Mouse (Mus musculus) MEL (cell line): Measurements from ENCODE around the gene Fam110a. TPM values are rescaled to one million over a fixed set of nuclear protein-coding genes. Genes with fewer than 3 reads are reported as not detected.

ENCODE experiments used
- DNase-seq: peaks from one replicate; pipeline ENCODE4 v3.0.0; 2011; ENCODE audit warnings: low read depth, low spot score
- H3K27ac ChIP-seq: 2 replicates; pipeline ENCODE4 v1.5.1; 2012; ENCODE audit warnings: low read depth, mild to moderate bottlenecking, control low read depth, low read length, moderate library complexity; ENCODE audit not compliant: control insufficient read depth
- H3K27me3 ChIP-seq, 2 experiments: fragments of 150-350 bp in 1 of 2; sonication (generic) in 1 of 2; 2 replicates each; pipeline ENCODE4 v1.6.1; 2012; ENCODE audit warnings: low read length in 2 of 2, mild to moderate bottlenecking in 2 of 2, improper control_type of control experiment in 1 of 2, moderate library complexity in 1 of 2; ENCODE audit not compliant: insufficient read depth in 2 of 2, control insufficient read depth in 1 of 2
- H3K36me3 ChIP-seq, 2 experiments: 2 replicates each; pipeline ENCODE4 v1.6.1; 2012 to 2014; ENCODE audit warnings: low read length in 2 of 2, improper control_type of control experiment in 1 of 2, inconsistent platforms in 1 of 2, mild to moderate bottlenecking in 1 of 2; ENCODE audit not compliant: insufficient read depth in 2 of 2, control insufficient read depth in 1 of 2
- H3K4me1 ChIP-seq, 2 experiments: fragments of 150-350 bp in 1 of 2; sonication (generic) in 1 of 2; 2 replicates each; pipeline ENCODE4 v1.6.1; 2012; ENCODE audit warnings: low read length in 2 of 2, improper control_type of control experiment in 1 of 2, mild to moderate bottlenecking in 1 of 2; ENCODE audit not compliant: insufficient read depth in 2 of 2, control insufficient read depth in 1 of 2
- H3K4me3 ChIP-seq, 2 experiments: fragments of 150-350 bp in 1 of 2; sonication (generic) in 1 of 2; 2 replicates each; pipeline ENCODE4 v1.5.1; 2012; ENCODE audit warnings: low read depth in 2 of 2, low read length in 2 of 2, mild to moderate bottlenecking in 2 of 2, moderate library complexity in 2 of 2, control low read depth in 1 of 2, improper control_type of control experiment in 1 of 2; ENCODE audit not compliant: control insufficient read depth in 1 of 2, insufficient read depth in 1 of 2
- H3K79me2 ChIP-seq: 2 replicates; pipeline ENCODE4 v1.6.1; 2012; ENCODE audit warnings: mild to moderate bottlenecking, low read length, moderate library complexity; ENCODE audit not compliant: control insufficient read depth, poor library complexity, insufficient read depth
- H3K9ac ChIP-seq: 2 replicates; pipeline ENCODE4 v1.6.1; 2012; ENCODE audit warnings: low read depth, mild to moderate bottlenecking, control low read depth, low read length, moderate library complexity; ENCODE audit not compliant: control insufficient read depth, poor library complexity, severe bottlenecking
- H3K9me3 ChIP-seq: fragments of 150-350 bp; sonication (generic); replicated peaks from 2 replicates; pipeline ENCODE4 v1.6.1; 2012; ENCODE audit warnings: mild to moderate bottlenecking, low read length, improper control_type of control experiment, moderate library complexity; ENCODE audit not compliant: insufficient read depth
- CTCF ChIP-seq, 3 experiments: IDR thresholded peaks in 2 of 3; conservative IDR thresholded peaks in 1 of 3; 2 replicates each; pipeline ENCODE4 v1.5.1; 2011 to 2012; ENCODE audit warnings: low read length in 3 of 3, low read depth in 2 of 3, mild to moderate bottlenecking in 2 of 3, improper control_type of control experiment in 1 of 3, inconsistent platforms in 1 of 3, mixed read lengths in 1 of 3, moderate library complexity in 1 of 3; ENCODE audit not compliant: control insufficient read depth in 1 of 3, insufficient read depth in 1 of 3, poor library complexity in 1 of 3, severe bottlenecking in 1 of 3
- E2F4 ChIP-seq: IDR thresholded peaks from 2 replicates; pipeline ENCODE4 v1.6.1; 2011; ENCODE audit warnings: low read depth, low read length, improper control_type of control experiment, borderline replicate concordance
- ELF1 ChIP-seq: IDR thresholded peaks from 2 replicates; pipeline ENCODE4 v1.6.1; 2014; ENCODE audit warnings: low read depth, mild to moderate bottlenecking, inconsistent platforms, low read length, improper control_type of control experiment, moderate library complexity
- ETS1 ChIP-seq: IDR thresholded peaks from 2 replicates; pipeline ENCODE4 v1.6.1; 2012; ENCODE audit warnings: low read depth, mild to moderate bottlenecking, inconsistent platforms, low read length, improper control_type of control experiment, moderate library complexity
- HCFC1 ChIP-seq: IDR thresholded peaks from 2 replicates; pipeline ENCODE4 v1.6.1; 2012; ENCODE audit warnings: low read depth, mild to moderate bottlenecking, inconsistent platforms, low read length, improper control_type of control experiment, moderate library complexity
- KAT2A ChIP-seq: conservative IDR thresholded peaks from 2 replicates; pipeline ENCODE4 v1.6.1; 2012; ENCODE audit warnings: low read depth, low read length, improper control_type of control experiment, inconsistent platforms
- MAX ChIP-seq: IDR thresholded peaks from 2 replicates; pipeline ENCODE4 v1.6.1; 2011; ENCODE audit warnings: low read length, improper control_type of control experiment
- MEF2A ChIP-seq: IDR thresholded peaks from 2 replicates; pipeline ENCODE4 v1.6.1; 2014; ENCODE audit warnings: low read depth, mild to moderate bottlenecking, inconsistent platforms, low read length, improper control_type of control experiment; ENCODE audit not compliant: poor library complexity, insufficient replicate concordance, severe bottlenecking; ENCODE audit errors: extremely low read depth
- MYC ChIP-seq: IDR thresholded peaks from 2 replicates; pipeline ENCODE4 v1.6.1; 2011; ENCODE audit warnings: low read depth, mild to moderate bottlenecking, low read length, improper control_type of control experiment, moderate library complexity
- NRF1 ChIP-seq: IDR thresholded peaks from 2 replicates; pipeline ENCODE4 v1.6.1; 2014; ENCODE audit warnings: low read depth, mild to moderate bottlenecking, inconsistent platforms, low read length, improper control_type of control experiment, moderate library complexity; ENCODE audit not compliant: poor library complexity, insufficient read depth, severe bottlenecking
- POLR2AphosphoS2 ChIP-seq: IDR thresholded peaks from 2 replicates; pipeline ENCODE4 v1.6.1; 2011; ENCODE audit warnings: low read length, improper control_type of control experiment
- SIN3A ChIP-seq: IDR thresholded peaks from 2 replicates; pipeline ENCODE4 v1.6.1; 2012; ENCODE audit warnings: low read length, improper control_type of control experiment, inconsistent platforms
- SMC3 ChIP-seq: IDR thresholded peaks from 2 replicates; pipeline ENCODE4 v1.6.1; 2011; ENCODE audit warnings: low read depth, low read length, improper control_type of control experiment
- TAL1 ChIP-seq: IDR thresholded peaks from 2 replicates; pipeline ENCODE4 v1.6.1; 2012; ENCODE audit warnings: mild to moderate bottlenecking, inconsistent platforms, low read length, moderate library complexity, mixed read lengths
- TCF12 ChIP-seq: IDR thresholded peaks from 2 replicates; pipeline ENCODE4 v1.6.1; 2014; ENCODE audit warnings: low read depth, mild to moderate bottlenecking, inconsistent platforms, low read length, improper control_type of control experiment, moderate library complexity
- ZNF384 ChIP-seq: IDR thresholded peaks from 2 replicates; pipeline ENCODE4 v1.6.1; 2012; ENCODE audit warnings: low read depth, mild to moderate bottlenecking, inconsistent platforms, low read length, improper control_type of control experiment
- polyA plus RNA-seq, 2 experiments: library from polyadenylated mRNA; stranded (reverse) in 1 of 2; unstranded in 1 of 2; fragments of >175 nt in 1 of 2; fragments of >200 nt in 1 of 2; gene quantifications; 2 replicates each; pipeline versions ENCODE4 v1.2.1 to v1.2.4; 2012; ENCODE audit warnings: low replicate concordance in 2 of 2, low read depth in 1 of 2; ENCODE audit not compliant: insufficient read length in 2 of 2, insufficient read depth in 1 of 2, missing spikeins in 1 of 2
- total RNA-seq: library from RNA; depleted of rRNA; stranded (reverse); fragments of 300-350 nt; gene quantifications from 2 replicates; pipeline ENCODE4 v1.2.3, GENCODE M21; 2012

Fam110a gene
- total and polyA plus RNA-seq, 3 experiments = 5.7 to 10.8 TPM; not detected in 1

- no peak for TF ChIP-seq KAT2A
- no peak for TF ChIP-seq POLR2AphosphoS2
- no peak for TF ChIP-seq E2F4
- TF ChIP-seq SMC3 = no peak
- TF ChIP-seq ETS1 = no peak
- no peak overlapping the region for H3K27ac ChIP-seq
- no peaks in the 10 kb centered on the region for H3K9me3 ChIP-seq
- H3K27me3 ChIP-seq = no peaks in the 10 kb centered on the region
- H3K4me1 ChIP-seq = peaks cover 0 to 22% of the 10 kb centered on the region in 2 experiments; a peak in 2 of 4 replicates
- no peak overlapping the region for H3K4me3 ChIP-seq
- no peak for DNase-seq
- H3K36me3 ChIP-seq = peaks cover 0 to 2% of the 10 kb centered on the region in 2 experiments; a peak in 1 of 4 replicates
- H3K9ac ChIP-seq = no peak overlapping the region
- peaks cover 7% of the 10 kb centered on the region for H3K79me2 ChIP-seq
Observed at GRCm38 (mm10) chr2:151976067-151976466, 4.0 kb downstream of the Fam110a start.

DNA sequence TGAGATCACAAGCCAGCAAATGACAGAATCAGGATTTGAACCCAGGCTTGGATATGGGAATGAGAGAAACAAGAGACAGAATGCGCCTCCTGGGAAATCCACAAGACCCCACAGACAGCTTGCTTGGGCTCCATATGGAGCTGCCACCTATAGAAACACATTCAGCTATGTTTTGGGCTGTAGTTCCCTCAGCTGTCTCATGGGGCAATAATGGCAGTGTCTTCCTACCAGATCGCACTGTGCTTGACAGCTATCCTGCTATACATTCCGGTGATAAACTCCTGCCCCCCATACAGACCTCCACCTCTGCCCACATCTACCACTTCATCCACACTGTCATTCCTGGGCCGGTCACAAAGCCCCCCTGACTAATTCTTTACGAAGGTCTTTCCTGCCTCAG lies 4.7 kb downstream of the Fam110a start:
- TF ChIP-seq HCFC1 = no peak
- no peak for TF ChIP-seq KAT2A
- no peak for TF ChIP-seq TAL1
- TF ChIP-seq TCF12 = no peak
- no peak for TF ChIP-seq ZNF384
- TF ChIP-seq ELF1 = no peak
- TF ChIP-seq MAX = no peak
- no peak for TF ChIP-seq NRF1
- TF ChIP-seq MEF2A = no peak
- no peak for TF ChIP-seq MYC
- no peak for TF ChIP-seq SIN3A
- no peak; a peak in 1 of 6 replicates for TF ChIP-seq CTCF (IDR thresholded peaks at IDR 0.05 in 2 of 3, conservative IDR thresholded peaks at IDR 0.05 in 1 of 3; ENCODE audit: control insufficient read depth in 1 of 3, insufficient read depth in 1 of 3, low read depth in 2 of 3, low read length in 3 of 3, poor library complexity in 1 of 3, severe bottlenecking in 1 of 3)
- H3K27me3 ChIP-seq = no peaks in the 10 kb centered on the region
- no peak for DNase-seq
- no peak overlapping the region for H3K4me3 ChIP-seq
- H3K9ac ChIP-seq = no peak overlapping the region
- peaks cover 0 to 16% of the 10 kb centered on the region in 2 experiments; a peak in 2 of 4 replicates for H3K4me1 ChIP-seq
- H3K36me3 ChIP-seq = peaks cover 0 to 2% of the 10 kb centered on the region in 2 experiments; a peak in 1 of 4 replicates
- H3K79me2 ChIP-seq = peaks cover 7% of the 10 kb centered on the region
- no peaks in the 10 kb centered on the region for H3K9me3 ChIP-seq
- H3K27ac ChIP-seq = no peak overlapping the region
